ENCODE assay signal across 20 mouse cellular contexts in the genomic region with DNA sequence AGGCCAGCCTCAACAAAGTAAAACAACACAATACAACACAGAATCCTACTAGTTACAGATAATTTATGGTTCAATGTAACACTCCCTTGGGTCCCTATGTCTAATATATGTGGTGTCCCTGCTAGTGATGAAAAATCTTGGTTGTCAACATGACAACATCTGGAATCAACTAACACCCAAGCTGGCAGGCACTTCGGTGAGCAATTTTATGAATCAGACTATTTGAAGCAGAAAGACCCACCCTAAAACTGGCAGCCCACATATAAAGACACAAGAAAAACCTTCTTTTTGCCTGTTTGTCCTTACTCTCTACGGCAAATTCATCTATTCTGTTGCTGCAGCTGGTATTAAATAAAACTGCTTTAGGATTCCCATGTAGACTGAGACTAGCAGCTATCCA.
"Had no signal": no experiment of that assay in that cellular context is flagged by ENCODE, and none has a peak within 500 bp of the region (broad histone marks: within the 10 kb centered on the region; RNA-seq: fewer than 3 reads in every experiment).

No protein-coding gene starts in this region.

- H3K27ac ChIP-seq: lung, embryonic 15.5 days; macrophage; midbrain, embryonic 13.5 days; midbrain, embryonic 15.5 days; neural tube, embryonic 12.5 days had no signal

- H3K9ac ChIP-seq: liver, postnatal 0 days; lung, embryonic 15.5 days; midbrain, embryonic 13.5 days; midbrain, embryonic 15.5 days; neural tube, embryonic 12.5 days had no signal

- H3K27me3 ChIP-seq: lung, embryonic 15.5 days; midbrain, embryonic 13.5 days; midbrain, embryonic 15.5 days; neural tube, embryonic 12.5 days had no signal

- H3K36me3 ChIP-seq: lung, embryonic 15.5 days; midbrain, embryonic 15.5 days had no signal

- DNase-seq: liver, postnatal 0 days; lung, adult 2 months; lung, postnatal 14 days; lung, postnatal 36 days; retina, postnatal 1 day; right cerebral cortex, adult 18-20 months; right cerebral cortex, postnatal 25 days; right cerebral cortex, postnatal 4 days; spleen, adult 18-20 months; thymus, adult 18-20 months; thymus, postnatal 14 days; thymus, postnatal 36 days had no signal

- H3K4me1 ChIP-seq: lung, embryonic 15.5 days; megakaryocyte, embryonic 14.5 days; midbrain, embryonic 13.5 days; midbrain, embryonic 15.5 days; neural tube, embryonic 12.5 days had no signal

- H3K4me3 ChIP-seq: lung, embryonic 15.5 days; megakaryocyte, embryonic 14.5 days; midbrain, embryonic 13.5 days; midbrain, embryonic 15.5 days; neural tube, embryonic 12.5 days had no signal

- H3K4me2 ChIP-seq: lung, embryonic 15.5 days; midbrain, embryonic 11.5 days; midbrain, embryonic 13.5 days; midbrain, embryonic 15.5 days; neural tube, embryonic 12.5 days had no signal

- H3K9me3 ChIP-seq: lung, embryonic 15.5 days; megakaryocyte, embryonic 14.5 days; midbrain, embryonic 13.5 days; midbrain, embryonic 15.5 days; neural tube, embryonic 12.5 days had no signal

- ATAC-seq: liver, postnatal 0 days; lung, postnatal 0 days; midbrain, embryonic 13.5 days; midbrain, embryonic 15.5 days had no signal
